Mouse (Mus musculus) testis, adult 2 months (tissue): ENCODE measurements at regions not wholly inside any gene's neighbourhood (a gene's known extent, or its start where the extent isn't known, plus 50 kb on each side); places are given as distances from the start of the nearest gene placed in this dataset.

Source experiments
- CTCF ChIP-seq: fragments of 200-500 bp; IDR thresholded peaks from 2 replicates; pipeline ENCODE4 v1.5.1; 2012; ENCODE audit warnings: low read depth, mild to moderate bottlenecking, inconsistent platforms, low read length, moderate library complexity; ENCODE audit not compliant: control insufficient read depth, insufficient read depth, insufficient replicate concordance
- POLR2A ChIP-seq: fragments of 200-500 bp; IDR thresholded peaks from 2 replicates; pipeline ENCODE4 v1.6.1; 2012; ENCODE audit warnings: low read depth, mild to moderate bottlenecking, inconsistent platforms, low read length, moderate library complexity; ENCODE audit not compliant: control insufficient read depth

DNA sequence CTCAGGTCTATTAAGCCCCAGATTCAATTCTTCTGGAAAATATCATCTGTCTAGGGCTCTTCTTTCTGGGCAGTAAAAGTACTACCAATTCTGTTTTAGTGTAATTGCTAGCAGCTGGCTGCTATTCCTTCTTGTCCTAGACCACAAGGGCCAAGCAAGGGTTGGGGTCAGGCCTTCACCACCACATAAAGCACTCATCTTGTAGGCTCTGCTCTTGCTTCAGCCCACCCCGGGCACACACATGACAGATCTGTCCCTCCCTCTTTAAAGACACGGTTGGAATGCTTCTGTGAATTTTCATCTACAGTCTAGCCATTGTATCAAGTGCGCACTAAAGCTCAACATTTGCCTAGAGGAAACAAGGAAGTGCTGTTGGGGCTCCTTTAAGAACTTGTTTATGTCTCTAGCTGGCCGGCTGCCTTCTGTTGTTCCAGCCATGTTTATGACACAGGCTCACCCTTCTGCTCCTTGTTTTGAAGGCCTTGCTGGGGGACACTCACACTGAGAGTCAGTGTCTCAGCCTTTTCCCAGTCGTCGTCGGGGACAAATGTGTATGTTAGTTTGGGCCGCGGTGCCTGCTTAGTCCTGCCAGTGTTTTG lies 63.8 kb upstream of the Teddm2 start:
- no peak for TF ChIP-seq CTCF
- no peak for TF ChIP-seq POLR2A
